Mouse (Mus musculus): Measurements from ENCODE around the gene Dmac2.

DNA sequence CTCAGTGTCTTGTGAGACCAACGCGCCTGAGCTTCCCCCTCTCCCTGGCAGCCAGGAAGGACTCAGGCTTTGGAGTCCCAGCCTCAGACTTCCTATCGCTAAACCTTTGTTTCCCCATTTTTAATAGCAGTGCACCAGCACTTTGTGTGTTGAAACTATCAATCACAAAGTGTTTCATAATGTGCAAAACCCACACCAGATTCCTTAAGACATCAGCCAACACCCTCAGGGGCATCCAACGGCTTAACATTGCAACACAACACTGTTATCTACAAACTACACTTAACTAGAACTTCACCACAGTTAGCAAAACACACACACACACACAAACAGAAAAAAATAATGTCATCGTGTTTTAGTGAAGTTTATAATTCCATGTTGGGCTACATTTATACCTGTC lies 30.6 kb downstream of the Dmac2 start:
- TF ChIP-seq CTCF (IDR thresholded peaks at IDR 0.05; ENCODE audit: borderline replicate concordance, control insufficient read depth, extremely low read depth, insufficient read depth, low read length, poor library complexity) (no peak), POLR2A (IDR thresholded peaks at IDR 0.05; ENCODE audit: control insufficient read depth, extremely low read depth, insufficient read depth, low read length, poor library complexity) (no peak)

Measured in thymus, adult 2 months (tissue).